Mouse (Mus musculus) lung, postnatal 0 days (tissue): Measurements from ENCODE around the gene Marf1. TPM values are rescaled to one million over a fixed set of nuclear protein-coding genes. Genes with fewer than 3 reads are reported as not detected.
A peak's percentile ranks its signal among the peaks of the same experiment; 100 is the strongest.

ENCODE experiments used
- ATAC-seq: fragments of 200-750 bp; cut with Nextera tagmentation; 2 replicates; pipeline ENCODE4 v1.8.0; 2017; ENCODE audit warnings: moderate library complexity
- DNase-seq: peaks from one replicate; pipeline ENCODE4 v3.0.0-alpha.2; 2016; ENCODE audit warnings: low spot score
- H3K27ac ChIP-seq: fragments of 300-500 bp; sonication (generic); 2 replicates; pipeline ENCODE4 v1.5.1; 2014; ENCODE audit warnings: antibody characterized with exemption, mild to moderate bottlenecking, low read length, mixed read lengths
- H3K27me3 ChIP-seq: fragments of 300-500 bp; sonication (generic); replicated peaks from 2 replicates; pipeline ENCODE4 v1.6.1; 2014; ENCODE audit warnings: low read length, mixed read lengths; ENCODE audit not compliant: insufficient read depth
- H3K36me3 ChIP-seq: fragments of 300-500 bp; sonication (generic); 2 replicates; pipeline ENCODE4 v1.6.1; 2014; ENCODE audit warnings: low read length, mixed read lengths; ENCODE audit not compliant: insufficient read depth
- H3K4me1 ChIP-seq: fragments of 300-500 bp; sonication (generic); 2 replicates; pipeline ENCODE4 v1.6.1; 2014; ENCODE audit warnings: antibody characterized with exemption, low read depth, low read length, mixed read lengths; ENCODE audit not compliant: insufficient read depth
- H3K4me2 ChIP-seq: fragments of 300-500 bp; sonication (generic); replicated peaks from 2 replicates; pipeline ENCODE4 v1.6.1; 2014; ENCODE audit warnings: low read depth, mild to moderate bottlenecking, low read length, moderate library complexity, mixed read lengths
- H3K4me3 ChIP-seq: fragments of 300-500 bp; sonication (generic); 2 replicates; pipeline ENCODE4 v1.5.1; 2014; ENCODE audit warnings: low read depth, low read length
- H3K9ac ChIP-seq: fragments of 300-500 bp; sonication (generic); replicated peaks from 2 replicates; pipeline ENCODE4 v1.6.1; 2014; ENCODE audit warnings: low read depth, mild to moderate bottlenecking
- H3K9me3 ChIP-seq: fragments of 300-500 bp; sonication (generic); 2 replicates; pipeline ENCODE4 v1.6.1; 2016; ENCODE audit warnings: low read length, mixed read lengths
- CTCF ChIP-seq: IDR thresholded peaks from 2 replicates; pipeline ENCODE4 v1.5.1; 2016; ENCODE audit warnings: antibody characterized with exemption, mild to moderate bottlenecking
- EP300 ChIP-seq: IDR thresholded peaks from 2 replicates; pipeline ENCODE4 v1.6.1; 2016; ENCODE audit warnings: antibody characterized with exemption, mild to moderate bottlenecking, control low read depth
- WGBS: fragments of 180-500 bp; shearing (Covaris S2); extraction: QIAGEN DNeasy Blood & Tissue Kit; methylation state at CpG from one replicate; pipeline ENCODE4 v1.1.7; 2014; 5-methylcytosine and 5-hydroxymethylcytosine counted together
- polyA plus RNA-seq: library from polyadenylated mRNA; unstranded; fragments of >200 nt; fragmentation: Nextera tagmentation; extraction: Ambion mirVana; gene quantifications from 2 replicates; pipeline ENCODE4 v1.2.1, GENCODE M21; 2015

Marf1 gene
- polyA plus RNA-seq, 1 experiment from 2014 or later, result 13.2 TPM

- Histone ChIP-seq H3K4me1 (no peaks in the 10 kb centered on the region), H3K9me3 (no peaks in the 10 kb centered on the region), H3K36me3 (peaks cover 57% of the 10 kb centered on the region), H3K4me3 (no peak overlapping the region), H3K4me2 (no peak overlapping the region), H3K9ac (no peak overlapping the region), H3K27me3 (no peaks in the 10 kb centered on the region), H3K27ac (no peak overlapping the region)
- no peak for ATAC-seq
- TF ChIP-seq CTCF, result no peak
- TF ChIP-seq EP300, result no peak
- WGBS, result 91% methylated on average over 7 of the region's 7 CpGs
- no peak for DNase-seq
These were observed 32.4 kb downstream of the Marf1 start for GRCm38 (mm10) chr16:14130796-14131195.

DNA sequence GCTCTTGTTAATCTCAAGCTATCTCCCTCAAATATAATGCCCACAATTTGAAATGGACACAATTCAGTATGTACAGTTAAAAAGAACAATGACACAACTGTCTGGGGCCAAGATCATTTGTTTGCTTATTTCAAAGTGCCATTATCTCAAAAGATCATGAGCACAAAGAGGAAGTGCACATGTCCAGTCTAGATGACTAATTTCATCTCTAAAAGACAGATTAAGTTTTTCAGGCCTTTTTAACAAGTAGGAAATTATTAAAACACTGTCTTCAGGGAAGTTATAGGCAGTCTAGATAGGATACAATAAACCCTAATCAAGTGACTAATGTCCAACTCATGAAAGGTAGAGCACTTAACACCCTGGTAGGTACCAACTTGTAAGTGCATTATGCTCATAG is 34.2 kb downstream of the Marf1 start:
- ATAC-seq (no peak), DNase-seq (no peak)
- no peaks in the 10 kb centered on the region for H3K4me1 ChIP-seq
- no peak overlapping the region for H3K4me3 ChIP-seq
- no peaks in the 10 kb centered on the region for H3K9me3 ChIP-seq
- no peak overlapping the region for H3K4me2 ChIP-seq
- H3K27ac ChIP-seq, result no peak overlapping the region
- H3K36me3 ChIP-seq, result peaks cover 56% of the 10 kb centered on the region
- H3K9ac ChIP-seq, result no peak overlapping the region
- H3K27me3 ChIP-seq, result no peaks in the 10 kb centered on the region
- TF ChIP-seq EP300, result no peak
- no peak for TF ChIP-seq CTCF

GRCm38 (mm10) chr16:14125253-14125652 is 37.9 kb downstream of the Marf1 start:
- no peak for TF ChIP-seq EP300
- TF ChIP-seq CTCF, result no peak
- ATAC-seq (peak; percentile 60), DNase-seq (peak; percentile 16)
- H3K36me3 ChIP-seq, result peaks cover 56% of the 10 kb centered on the region
- no peaks in the 10 kb centered on the region for H3K9me3 ChIP-seq
- no peak overlapping the region for H3K9ac ChIP-seq
- no peak overlapping the region for H3K4me2 ChIP-seq
- H3K27ac ChIP-seq, result no peak overlapping the region
- 68% methylated on average over 1 of the region's 1 CpGs for WGBS
- H3K27me3 ChIP-seq, result no peaks in the 10 kb centered on the region
- H3K4me1 ChIP-seq, result no peaks in the 10 kb centered on the region
- H3K4me3 ChIP-seq, result no peak overlapping the region

DNA sequence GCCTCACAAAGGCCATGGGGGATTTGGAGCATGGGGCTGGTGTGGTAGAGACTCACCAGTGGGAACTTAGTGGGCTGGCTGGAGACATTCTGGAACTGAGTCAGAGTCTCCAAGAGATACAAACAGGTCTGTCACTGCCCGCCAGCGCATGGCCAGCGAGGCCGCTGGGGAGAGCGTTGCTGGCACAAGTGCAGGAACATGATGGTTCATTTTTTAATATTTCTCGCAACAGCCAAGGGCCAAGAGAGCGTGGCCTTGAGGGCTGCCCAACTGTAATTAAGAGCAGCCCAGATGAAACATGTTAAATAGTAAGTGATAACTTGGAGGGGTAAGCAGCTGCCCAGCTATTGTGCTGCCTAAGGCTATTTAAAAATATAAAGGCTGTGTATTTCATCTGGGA is 38.4 kb downstream of the Marf1 start:
- WGBS, result 65% methylated on average over 7 of the region's 7 CpGs
- H3K36me3 ChIP-seq, result peaks cover 59% of the 10 kb centered on the region
- peak; percentile 85 for ATAC-seq

DNA sequence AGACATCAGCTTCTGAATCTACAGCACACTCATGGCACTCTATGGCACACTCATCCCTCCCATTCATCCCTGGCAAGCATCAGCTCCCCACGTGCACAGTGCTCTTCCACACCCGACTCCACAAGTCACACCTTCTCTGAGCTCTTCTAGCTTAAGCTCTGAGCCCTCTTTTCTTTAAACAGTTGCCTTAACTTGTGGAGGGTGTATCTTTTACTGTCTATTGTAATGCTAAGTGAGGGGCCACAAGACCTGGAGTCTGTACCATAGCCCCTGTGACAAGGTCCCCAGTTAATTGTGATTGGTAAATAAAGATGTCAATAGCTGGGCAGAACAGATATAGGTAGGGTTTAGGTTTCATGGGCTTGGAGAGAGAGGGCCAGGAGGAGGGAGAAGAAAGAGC is 39.2 kb downstream of the Marf1 start:
- H3K9ac ChIP-seq, result no peak overlapping the region

More for the DNA sequence above, 38.4 kb downstream of the Marf1 start:
- TF ChIP-seq CTCF, result no peak
- DNase-seq, result peak; percentile 32
- no peak overlapping the region for H3K4me3 ChIP-seq
- H3K9me3 ChIP-seq, result no peaks in the 10 kb centered on the region
- no peak overlapping the region for H3K27ac ChIP-seq
- no peak overlapping the region for H3K4me2 ChIP-seq
- no peaks in the 10 kb centered on the region for H3K27me3 ChIP-seq
- no peaks in the 10 kb centered on the region for H3K4me1 ChIP-seq
- no peak overlapping the region for H3K9ac ChIP-seq

GRCm38 (mm10) chr16:14122586-14122985 is 40.6 kb downstream of the Marf1 start:
- ATAC-seq (no peak), DNase-seq (no peak)
- no peak overlapping the region for H3K4me2 ChIP-seq
- no peaks in the 10 kb centered on the region for H3K9me3 ChIP-seq
- TF ChIP-seq CTCF (0 out of 2 replicates have a peak, but pooled peaks have one; percentile 17), EP300 (no peak)
- H3K9ac ChIP-seq, result no peak overlapping the region
- H3K27me3 ChIP-seq, result no peaks in the 10 kb centered on the region
- H3K4me3 ChIP-seq, result no peak overlapping the region
- H3K27ac ChIP-seq, result no peak overlapping the region
- H3K36me3 ChIP-seq, result peaks cover 48% of the 10 kb centered on the region
- H3K4me1 ChIP-seq, result no peaks in the 10 kb centered on the region

More for the DNA sequence above, 39.2 kb downstream of the Marf1 start:
- no peak for DNase-seq
- TF ChIP-seq EP300 (no peak), CTCF (no peak)
- no peaks in the 10 kb centered on the region for H3K9me3 ChIP-seq
- no peak for ATAC-seq
- no peaks in the 10 kb centered on the region for H3K4me1 ChIP-seq
- WGBS, result 84% methylated on average over 2 of the region's 2 CpGs
- no peak overlapping the region for H3K4me2 ChIP-seq
- H3K36me3 ChIP-seq, result peaks cover 52% of the 10 kb centered on the region
- no peak overlapping the region for H3K27ac ChIP-seq
- no peak overlapping the region for H3K4me3 ChIP-seq
- H3K27me3 ChIP-seq, result no peaks in the 10 kb centered on the region

DNA sequence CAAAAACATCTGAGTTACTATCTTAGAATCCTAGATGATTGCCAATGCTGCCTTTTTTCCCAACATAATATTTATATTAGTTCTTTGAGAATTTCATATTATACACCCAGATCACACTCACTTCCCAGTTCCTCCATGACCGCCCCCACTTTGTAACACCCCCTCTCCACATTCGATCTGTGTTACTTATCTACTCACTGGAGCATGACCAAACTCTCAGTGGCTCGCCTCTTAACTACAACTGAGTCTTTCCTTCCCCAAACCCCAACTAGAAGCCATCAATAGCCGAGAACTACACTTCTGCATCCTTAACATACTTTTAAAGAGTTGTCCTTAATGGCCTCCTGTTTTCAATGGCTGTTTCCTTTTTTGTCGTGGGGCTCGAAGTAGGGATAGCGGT is 41.6 kb downstream of the Marf1 start:
- Histone ChIP-seq H3K27ac (no peak overlapping the region), H3K9me3 (no peaks in the 10 kb centered on the region), H3K9ac (no peak overlapping the region), H3K4me2 (no peak overlapping the region), H3K4me1 (no peaks in the 10 kb centered on the region), H3K27me3 (no peaks in the 10 kb centered on the region), H3K4me3 (no peak overlapping the region), H3K36me3 (peaks cover 45% of the 10 kb centered on the region)
- WGBS, result 94% methylated on average over 7 of the region's 7 CpGs
- DNase-seq (no peak), ATAC-seq (no peak)
- TF ChIP-seq EP300 (no peak), CTCF (no peak)
